Mouse (Mus musculus): Measurements from ENCODE around the gene Relch. TPM values are rescaled to one million over a fixed set of nuclear protein-coding genes. Genes with fewer than 3 reads are reported as not detected.

Gene Relch
- total RNA-seq, 2 experiments from 2014 or later: 117 to 119 TPM

- DNase-seq: no peak
- intact Hi-C loops (cut with DNase I): no loop called here
These were observed 123.2 kb downstream of the Relch start for GRCm38 (mm10) chr1:105786731-105787357.

- intact Hi-C loops (cut with DNase I): no loop called here
- no peak for DNase-seq
These were observed 126.4 kb downstream of the Relch start for GRCm38 (mm10) chr1:105790103-105790502.

GRCm38 (mm10) chr1:105794670-105795069 is 131.0 kb downstream of the Relch start:
- intact Hi-C loops (cut with DNase I): no loop called here
- DNase-seq: no peak

DNA sequence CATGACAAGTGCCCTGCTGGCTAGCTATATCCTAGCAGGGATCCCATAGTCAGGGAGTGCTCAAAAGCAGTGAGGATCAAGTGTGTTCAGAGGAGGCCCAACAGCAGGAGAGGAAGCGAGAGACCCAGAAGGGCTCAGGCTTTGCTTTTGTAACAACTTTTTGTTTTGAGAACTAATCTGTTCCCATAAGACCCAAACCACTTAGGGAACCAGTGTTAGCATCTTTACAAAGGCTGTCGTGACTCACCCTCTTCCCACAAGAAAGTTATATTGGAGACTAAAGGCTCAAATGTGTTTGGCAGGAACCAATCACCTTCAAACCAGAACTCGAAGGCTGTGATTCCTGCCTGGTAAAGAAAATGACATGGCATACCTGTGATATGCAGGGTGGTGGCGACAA is 132.0 kb downstream of the Relch start:
- intact Hi-C loops (cut with DNase I): no loop called here
- DNase-seq: no peak

DNA sequence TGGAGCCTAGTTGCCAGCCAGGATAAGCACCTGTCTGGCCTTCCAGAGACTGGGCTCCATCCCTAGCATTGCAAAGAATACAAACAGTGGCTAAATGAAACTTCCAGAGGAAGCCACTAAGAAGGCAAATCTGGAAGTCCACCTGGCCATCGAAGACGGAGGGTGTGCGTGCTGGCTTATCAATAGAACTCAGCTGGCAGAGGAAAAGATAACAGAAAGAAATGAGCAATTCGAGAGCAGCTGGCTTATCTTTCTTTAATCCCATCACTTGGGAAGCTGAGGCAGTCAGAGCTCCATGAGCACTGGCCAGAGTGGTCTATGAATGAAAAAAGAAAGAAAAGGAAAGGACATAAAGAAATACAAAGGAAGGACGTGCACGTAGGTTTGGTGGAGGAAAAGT is 136.9 kb downstream of the Relch start:
- DNase-seq: no peak
- intact Hi-C loops (cut with DNase I): no loop called here

GRCm38 (mm10) chr1:105801252-105801651 is 137.6 kb downstream of the Relch start:
- no peak for DNase-seq
- intact Hi-C loops (cut with DNase I): no loop called here

- intact Hi-C loops (cut with DNase I): no loop called here
These were observed 139.3 kb downstream of the Relch start for GRCm38 (mm10) chr1:105802941-105803340.

GRCm38 (mm10) chr1:105804285-105804684 is 140.6 kb downstream of the Relch start:
- intact Hi-C loops (cut with DNase I): no loop called here
- no peak for DNase-seq

More at GRCm38 (mm10) chr1:105802941-105803340, 139.3 kb downstream of the Relch start:
- DNase-seq: no peak

Other genes with a start within 250 kb of the Relch start
- 10 to 100 TPM; 15.6 to 20.4 TPM for gene Pign, start 184 bp upstream of the Relch start, total RNA-seq (2021)
- gene Tnfrsf11a, start 116.9 kb downstream of the Relch start, total RNA-seq (2021): 1 to 10 TPM; 4.4 to 5.6 TPM

All from left cerebral cortex, postnatal 4 days (tissue).